Mouse (Mus musculus): ENCODE data around the gene Gm44502. TPM values are rescaled to one million over a fixed set of nuclear protein-coding genes. Genes with fewer than 3 reads are reported as not detected.

The Gm44502 gene
- polyA plus RNA-seq, 1 experiment from 2014 or later, result not detected

- WGBS, result 2% methylated on average over 35 of the region's 35 CpGs
- Histone ChIP-seq H3K4me3 (peak overlapping the region; percentile 59), H3K36me3 (peaks cover 44% of the 10 kb centered on the region), H3K4me1 (peaks cover 16% of the 10 kb centered on the region), H3K4me2 (replicated peaks) (peak overlapping the region; percentile 65), H3K9me3 (no peaks in the 10 kb centered on the region), H3K27ac (replicated peaks) (peak overlapping the region; percentile 93), H3K9ac (replicated peaks) (peak overlapping the region; percentile 76), H3K27me3 (peaks cover 25% of the 10 kb centered on the region)
- ATAC-seq (replicated peaks), result peak; percentile 88
Measured at GRCm38 (mm10) chr15:89373027-89373761, 56.3 kb downstream of the Gm44502 start.

GRCm38 (mm10) chr15:89372536-89372935, 57.0 kb downstream of the Gm44502 start:
- Histone ChIP-seq H3K27ac (replicated peaks) (no peak overlapping the region; the same call in 1 of the 2 replicates), H3K9ac (replicated peaks) (no peak overlapping the region), H3K4me1 (peaks cover 14% of the 10 kb centered on the region), H3K4me3 (peak overlapping the region; percentile 59), H3K36me3 (peaks cover 51% of the 10 kb centered on the region), H3K9me3 (no peaks in the 10 kb centered on the region), H3K4me2 (replicated peaks) (peak overlapping the region; percentile 65), H3K27me3 (peaks cover 18% of the 10 kb centered on the region)
- 89% methylated on average over 7 of the region's 7 CpGs for WGBS
- no peak for ATAC-seq (replicated peaks)

- peaks cover 14% of the 10 kb centered on the region for H3K4me1 ChIP-seq
- no peaks in the 10 kb centered on the region for H3K9me3 ChIP-seq
- H3K9ac ChIP-seq (replicated peaks), result no peak overlapping the region
- H3K27me3 ChIP-seq, result peaks cover 14% of the 10 kb centered on the region
- 92% methylated on average over 13 of the region's 13 CpGs for WGBS
- H3K4me3 ChIP-seq, result no peak overlapping the region
- peaks cover 55% of the 10 kb centered on the region for H3K36me3 ChIP-seq
- no peak for ATAC-seq (replicated peaks)
- H3K27ac ChIP-seq (replicated peaks), result no peak overlapping the region
- H3K4me2 ChIP-seq (replicated peaks), result no peak overlapping the region
Measured at GRCm38 (mm10) chr15:89372068-89372467, 57.4 kb downstream of the Gm44502 start.

Other genes starting within 250 kb of the Gm44502 start
- 113 and 118 TPM in 2 replicates for gene Plxnb2, start 248.9 kb downstream of the Gm44502 start, polyA plus RNA-seq (2015; fragmentation: Nextera tagmentation; extraction: Ambion mirVana)
- gene Dennd6b, start 233.2 kb downstream of the Gm44502 start, polyA plus RNA-seq (2015; fragmentation: Nextera tagmentation; extraction: Ambion mirVana), result 58.5 and 62.2 TPM in 2 replicates
- 79.8 and 83.6 TPM in 2 replicates for gene Ppp6r2, start 218.1 kb downstream of the Gm44502 start, polyA plus RNA-seq (2015; fragmentation: Nextera tagmentation; extraction: Ambion mirVana)
- 79.0 and 83.4 TPM in 2 replicates for gene Sbf1, start 114.4 kb downstream of the Gm44502 start, polyA plus RNA-seq (2015; fragmentation: Nextera tagmentation; extraction: Ambion mirVana)
- not detected in 2 replicates for gene Adm2, start 107.0 kb downstream of the Gm44502 start, polyA plus RNA-seq (2015; fragmentation: Nextera tagmentation; extraction: Ambion mirVana)
- not detected in 2 replicates for gene Miox, start 95.3 kb downstream of the Gm44502 start, polyA plus RNA-seq (2015; fragmentation: Nextera tagmentation; extraction: Ambion mirVana)
- gene Lmf2, start 74.0 kb downstream of the Gm44502 start, polyA plus RNA-seq (2015; fragmentation: Nextera tagmentation; extraction: Ambion mirVana), result 31.6 and 33.0 TPM in 2 replicates
- 127 and 149 TPM in 2 replicates for gene Ncaph2, start 74.0 kb downstream of the Gm44502 start, polyA plus RNA-seq (2015; fragmentation: Nextera tagmentation; extraction: Ambion mirVana)
- gene Sco2, start 55.9 kb downstream of the Gm44502 start, polyA plus RNA-seq (2015; fragmentation: Nextera tagmentation; extraction: Ambion mirVana), result 9.0 and 10.2 TPM in 2 replicates
- 1.8 and 2.4 TPM in 2 replicates for gene Tymp, start 52.7 kb downstream of the Gm44502 start, polyA plus RNA-seq (2015; fragmentation: Nextera tagmentation; extraction: Ambion mirVana)
- 1.8 and 4.0 TPM in 2 replicates for gene Odf3b, start 50.4 kb downstream of the Gm44502 start, polyA plus RNA-seq (2015; fragmentation: Nextera tagmentation; extraction: Ambion mirVana)
- not detected in 2 replicates for gene Klhdc7b, start 44.8 kb downstream of the Gm44502 start, polyA plus RNA-seq (2015; fragmentation: Nextera tagmentation; extraction: Ambion mirVana)
- not detected in 2 replicates for gene Syce3, start 19.2 kb downstream of the Gm44502 start, polyA plus RNA-seq (2015; fragmentation: Nextera tagmentation; extraction: Ambion mirVana)
- gene Cpt1b, start 3.8 kb downstream of the Gm44502 start, polyA plus RNA-seq (2015; fragmentation: Nextera tagmentation; extraction: Ambion mirVana), result 0.52 and 0.95 TPM in 2 replicates
- 5.5 and 6.4 TPM in 2 replicates for gene C730034F03Rik, start 107 bp downstream of the Gm44502 start, polyA plus RNA-seq (2015; fragmentation: Nextera tagmentation; extraction: Ambion mirVana)
- gene Chkb, start 212 bp upstream of the Gm44502 start, polyA plus RNA-seq (2015; fragmentation: Nextera tagmentation; extraction: Ambion mirVana), result 70.5 and 75.8 TPM in 2 replicates
- gene Mapk8ip2, start 24.2 kb upstream of the Gm44502 start, polyA plus RNA-seq (2015; fragmentation: Nextera tagmentation; extraction: Ambion mirVana), result 65.0 and 68.2 TPM in 2 replicates
- gene Arsa, start 47.7 kb upstream of the Gm44502 start, polyA plus RNA-seq (2015; fragmentation: Nextera tagmentation; extraction: Ambion mirVana), result 23.6 and 23.8 TPM in 2 replicates
- gene Shank3, start 69.9 kb upstream of the Gm44502 start, polyA plus RNA-seq (2015; fragmentation: Nextera tagmentation; extraction: Ambion mirVana), result 10.7 and 13.0 TPM in 2 replicates
- gene Acr, start 138.6 kb upstream of the Gm44502 start, polyA plus RNA-seq (2015; fragmentation: Nextera tagmentation; extraction: Ambion mirVana), result 1.6 and 1.7 TPM in 2 replicates
- 55.7 and 55.9 TPM in 2 replicates for gene Rabl2, start 162.2 kb upstream of the Gm44502 start, polyA plus RNA-seq (2015; fragmentation: Nextera tagmentation; extraction: Ambion mirVana)

Measured in forebrain, embryonic 15.5 days (tissue).